Mouse (Mus musculus) intestine, postnatal 0 days (tissue): Measurements from ENCODE around the gene Hectd2. TPM values are rescaled to one million over a fixed set of nuclear protein-coding genes. Genes with fewer than 3 reads are reported as not detected.
A peak's percentile ranks its signal among the peaks of the same experiment; 100 is the strongest.

Source experiments
- ATAC-seq: fragments of 200-750 bp; cut with Nextera tagmentation; 2 replicates; pipeline ENCODE4 v1.8.0; 2017; ENCODE audit warnings: mild to moderate bottlenecking, moderate TSS enrichment, moderate library complexity
- H3K27ac ChIP-seq: fragments of 300-500 bp; sonication (generic); 2 replicates; pipeline ENCODE4 v1.5.1; 2014; ENCODE audit warnings: mild to moderate bottlenecking, low read depth, low read length, moderate library complexity
- H3K27me3 ChIP-seq: fragments of 300-500 bp; sonication (generic); replicated peaks from 2 replicates; pipeline ENCODE4 v1.6.1; 2014; ENCODE audit warnings: low read length, mixed read lengths; ENCODE audit not compliant: control insufficient read depth, insufficient read depth
- H3K36me3 ChIP-seq: fragments of 300-500 bp; sonication (generic); 2 replicates; pipeline ENCODE4 v1.6.1; 2014; ENCODE audit warnings: mild to moderate bottlenecking, moderate library complexity; ENCODE audit not compliant: control insufficient read depth, insufficient read depth
- H3K4me1 ChIP-seq: fragments of 300-500 bp; sonication (generic); replicated peaks from 2 replicates; pipeline ENCODE4 v1.6.1; 2014; ENCODE audit warnings: antibody characterized with exemption, low read length, mixed read lengths; ENCODE audit not compliant: control insufficient read depth, insufficient read depth
- H3K4me2 ChIP-seq: fragments of 300-500 bp; sonication (generic); replicated peaks from 2 replicates; pipeline ENCODE4 v1.6.1; 2014; ENCODE audit warnings: low read depth, mild to moderate bottlenecking, moderate library complexity
- H3K4me3 ChIP-seq: fragments of 300-500 bp; sonication (generic); 2 replicates; pipeline ENCODE4 v1.5.1; 2014; ENCODE audit warnings: low read depth, low read length
- H3K9ac ChIP-seq: fragments of 300-500 bp; sonication (generic); 2 replicates; pipeline ENCODE4 v1.6.1; 2014; ENCODE audit warnings: mild to moderate bottlenecking, low read depth, low read length
- H3K9me3 ChIP-seq: fragments of 300-500 bp; sonication (generic); 2 replicates; pipeline ENCODE4 v1.6.1; 2016; ENCODE audit warnings: mixed run types; ENCODE audit not compliant: control insufficient read depth
- CTCF ChIP-seq: sonication (generic); IDR thresholded peaks from 2 replicates; pipeline ENCODE4 v1.5.1; 2016; ENCODE audit warnings: low read depth, mild to moderate bottlenecking, control low read depth, antibody characterized with exemption, moderate library complexity
- WGBS: fragments of 180-500 bp; shearing (Covaris S2); extraction: QIAGEN DNeasy Blood & Tissue Kit; methylation state at CpG from one replicate; pipeline ENCODE4 v1.1.7; 2014; 5-methylcytosine and 5-hydroxymethylcytosine counted together
- polyA plus RNA-seq: library from polyadenylated mRNA; unstranded; fragments of >200 nt; fragmentation: Nextera tagmentation; extraction: Ambion mirVana; gene quantifications from 2 replicates; pipeline ENCODE4 v1.2.1, GENCODE M21; 2015

Hectd2 gene
- polyA plus RNA-seq, 1 experiment from 2014 or later, result 1.0 TPM

DNA sequence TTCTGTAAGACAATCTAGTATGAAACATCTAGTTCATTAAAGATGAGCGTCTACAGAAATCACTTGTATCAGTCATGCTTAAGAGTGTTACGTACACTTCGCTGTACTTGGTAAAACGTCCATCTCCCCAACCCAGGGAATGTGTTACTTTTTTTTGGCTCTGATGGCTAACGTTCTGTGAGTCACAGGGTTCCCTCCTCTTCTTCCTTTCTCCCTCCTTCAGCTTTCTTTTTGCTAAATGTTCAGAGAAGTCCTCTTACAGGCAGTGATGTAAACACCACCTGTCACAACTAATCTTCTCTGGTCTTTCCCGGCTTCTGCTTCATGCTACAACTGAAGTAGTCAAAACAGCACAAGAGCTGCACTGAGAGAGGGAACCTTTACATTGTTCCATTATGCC is 20.7 kb downstream of the Hectd2 start:
- WGBS, result 85% methylated on average over 6 of the region's 6 CpGs
- Histone ChIP-seq H3K4me3 (no peak overlapping the region), H3K9ac (no peak overlapping the region), H3K27ac (no peak overlapping the region), H3K27me3 (no peaks in the 10 kb centered on the region), H3K9me3 (no peaks in the 10 kb centered on the region), H3K4me2 (no peak overlapping the region), H3K4me1 (no peaks in the 10 kb centered on the region), H3K36me3 (no peaks in the 10 kb centered on the region)
- TF ChIP-seq CTCF, result no peak
- ATAC-seq, result no peak

DNA sequence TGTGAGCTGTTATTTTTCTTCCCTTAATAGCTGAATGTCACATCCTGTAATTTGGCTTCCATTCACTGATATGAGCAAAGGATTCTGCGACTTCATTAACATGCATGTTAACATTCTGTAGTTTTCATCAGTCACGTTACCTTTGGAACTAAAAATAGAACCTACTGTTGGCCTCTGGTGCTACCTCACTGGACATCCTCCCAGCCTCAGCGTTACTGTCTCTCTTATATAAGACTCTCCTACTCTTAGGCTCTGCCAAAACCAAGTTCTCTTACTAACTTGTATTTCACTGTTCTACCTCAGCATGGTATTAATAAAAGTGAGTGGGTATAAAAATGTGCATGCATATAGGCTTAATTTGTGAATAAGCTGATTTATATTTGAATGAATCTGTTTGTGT is 26.4 kb downstream of the Hectd2 start:
- H3K36me3 ChIP-seq, result no peaks in the 10 kb centered on the region
- no peaks in the 10 kb centered on the region for H3K4me1 ChIP-seq
- no peak for TF ChIP-seq CTCF
- no peak overlapping the region for H3K4me2 ChIP-seq
- no peak for ATAC-seq
- H3K9ac ChIP-seq, result no peak overlapping the region
- no peak overlapping the region for H3K4me3 ChIP-seq
- H3K27ac ChIP-seq, result no peak overlapping the region
- 75% methylated on average over 3 of the region's 3 CpGs for WGBS
- no peaks in the 10 kb centered on the region for H3K27me3 ChIP-seq
- no peaks in the 10 kb centered on the region for H3K9me3 ChIP-seq

- Histone ChIP-seq H3K27me3 (no peaks in the 10 kb centered on the region), H3K4me2 (no peak overlapping the region), H3K4me3 (no peak overlapping the region), H3K36me3 (no peaks in the 10 kb centered on the region), H3K4me1 (no peaks in the 10 kb centered on the region), H3K27ac (no peak overlapping the region), H3K9me3 (no peaks in the 10 kb centered on the region), H3K9ac (no peak overlapping the region)
- ATAC-seq, result no peak
- WGBS, result 78% methylated on average over 1 of the region's 1 CpGs
- no peak for TF ChIP-seq CTCF
These were observed 27.7 kb downstream of the Hectd2 start for GRCm38 (mm10) chr19:36582116-36582515.

GRCm38 (mm10) chr19:36585505-36585904 is 31.1 kb downstream of the Hectd2 start:
- TF ChIP-seq CTCF, result peak; percentile 46
- H3K4me3 ChIP-seq, result no peak overlapping the region
- H3K27ac ChIP-seq, result no peak overlapping the region
- H3K27me3 ChIP-seq, result no peaks in the 10 kb centered on the region
- 93% methylated on average over 1 of the region's 1 CpGs for WGBS
- H3K4me1 ChIP-seq, result no peaks in the 10 kb centered on the region
- no peaks in the 10 kb centered on the region for H3K36me3 ChIP-seq
- no peaks in the 10 kb centered on the region for H3K9me3 ChIP-seq
- no peak for ATAC-seq
- no peak overlapping the region for H3K9ac ChIP-seq
- H3K4me2 ChIP-seq, result no peak overlapping the region

GRCm38 (mm10) chr19:36594409-36594808 is 40.0 kb downstream of the Hectd2 start:
- no peaks in the 10 kb centered on the region for H3K36me3 ChIP-seq
- ATAC-seq, result no peak
- H3K4me3 ChIP-seq, result no peak overlapping the region

DNA sequence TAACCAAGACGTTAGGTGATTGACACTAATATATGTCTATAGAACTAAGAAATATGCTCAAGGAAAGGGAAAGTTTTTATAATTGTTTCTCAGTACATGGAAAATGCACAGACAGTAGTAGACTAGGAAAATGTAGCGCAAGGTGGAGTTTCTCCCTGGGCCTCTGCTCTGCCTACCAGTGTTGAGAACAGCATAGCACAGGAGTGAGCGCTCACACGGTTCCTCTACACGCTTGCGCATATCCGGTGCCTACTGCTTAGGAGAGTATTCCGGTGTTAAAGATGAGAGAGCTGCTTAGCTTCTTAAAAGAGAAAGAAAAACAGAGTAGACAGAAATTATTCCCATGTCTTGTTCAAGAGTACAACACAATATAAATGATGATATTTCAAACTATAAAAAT is 47.4 kb downstream of the Hectd2 start:
- Histone ChIP-seq H3K27ac (no peak overlapping the region), H3K4me1 (no peaks in the 10 kb centered on the region), H3K4me2 (no peak overlapping the region), H3K27me3 (no peaks in the 10 kb centered on the region), H3K9me3 (no peaks in the 10 kb centered on the region), H3K36me3 (no peaks in the 10 kb centered on the region), H3K9ac (no peak overlapping the region), H3K4me3 (no peak overlapping the region)
- 93% methylated on average over 8 of the region's 8 CpGs for WGBS
- ATAC-seq, result no peak
- no peak for TF ChIP-seq CTCF

More at GRCm38 (mm10) chr19:36594409-36594808, 40.0 kb downstream of the Hectd2 start:
- WGBS, result 58% methylated on average over 1 of the region's 1 CpGs
- Histone ChIP-seq H3K27me3 (no peaks in the 10 kb centered on the region), H3K4me1 (no peaks in the 10 kb centered on the region), H3K4me2 (no peak overlapping the region), H3K9me3 (no peaks in the 10 kb centered on the region), H3K27ac (no peak overlapping the region), H3K9ac (no peak overlapping the region)
- no peak for TF ChIP-seq CTCF
